Mouse (Mus musculus) thymus, postnatal 0 days (tissue): ENCODE results near the gene Neurl1b. TPM values are rescaled to one million over a fixed set of nuclear protein-coding genes. Genes with fewer than 3 reads are reported as not detected.

Experiments
- DNase-seq: peaks from one replicate; pipeline ENCODE4 v3.0.0-alpha.2; 2015; ENCODE audit warnings: low spot score
- polyA plus RNA-seq: library from polyadenylated mRNA; unstranded; fragments of >200 nt; fragmentation: Nextera tagmentation; extraction: Ambion mirVana; gene quantifications from 2 replicates; pipeline ENCODE4 v1.2.1, GENCODE M21; 2015

Neurl1b gene
- polyA plus RNA-seq, 1 experiment from 2014 or later = 1.3 TPM

DNA sequence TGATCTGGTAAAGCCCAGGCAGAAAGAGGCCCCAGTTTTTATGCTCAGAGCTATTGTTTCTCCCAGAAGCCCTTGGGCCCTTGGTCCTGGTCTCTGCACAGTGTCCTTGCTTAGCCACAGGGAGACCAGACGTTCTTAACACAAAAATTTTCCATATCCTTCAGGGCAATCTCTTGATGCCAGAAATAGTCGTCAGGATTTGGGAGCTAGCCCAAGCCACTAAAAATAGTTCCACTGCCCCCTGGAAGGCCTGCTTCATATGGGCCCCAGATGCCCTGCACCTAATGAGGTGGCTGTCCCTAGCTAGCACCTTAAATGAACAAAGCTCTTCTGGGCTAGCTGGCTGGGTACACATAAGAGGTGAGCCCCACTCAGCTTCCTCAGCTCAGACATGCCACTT, 76.3 kb downstream of the Neurl1b start:
- no peak for DNase-seq

DNA sequence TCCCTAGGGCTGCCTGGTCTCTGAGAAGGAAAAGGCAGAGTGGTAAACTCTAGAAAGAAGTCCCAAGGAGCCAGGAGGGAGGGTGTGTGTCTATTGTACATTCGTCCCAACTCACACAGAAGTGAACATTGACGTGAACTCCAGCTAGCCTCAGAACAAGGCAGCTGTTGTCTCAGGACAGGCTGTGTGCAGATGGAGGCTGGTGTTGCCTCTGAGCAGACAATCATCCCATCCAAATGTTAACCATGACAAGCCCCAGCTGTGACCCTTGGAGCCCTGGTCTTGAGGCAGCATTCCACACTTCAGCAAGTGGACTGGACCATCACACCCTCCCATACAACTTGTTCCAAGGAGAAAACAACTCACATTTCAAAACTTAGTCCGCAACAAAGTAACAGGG, 77.6 kb downstream of the Neurl1b start:
- no peak for DNase-seq

DNA sequence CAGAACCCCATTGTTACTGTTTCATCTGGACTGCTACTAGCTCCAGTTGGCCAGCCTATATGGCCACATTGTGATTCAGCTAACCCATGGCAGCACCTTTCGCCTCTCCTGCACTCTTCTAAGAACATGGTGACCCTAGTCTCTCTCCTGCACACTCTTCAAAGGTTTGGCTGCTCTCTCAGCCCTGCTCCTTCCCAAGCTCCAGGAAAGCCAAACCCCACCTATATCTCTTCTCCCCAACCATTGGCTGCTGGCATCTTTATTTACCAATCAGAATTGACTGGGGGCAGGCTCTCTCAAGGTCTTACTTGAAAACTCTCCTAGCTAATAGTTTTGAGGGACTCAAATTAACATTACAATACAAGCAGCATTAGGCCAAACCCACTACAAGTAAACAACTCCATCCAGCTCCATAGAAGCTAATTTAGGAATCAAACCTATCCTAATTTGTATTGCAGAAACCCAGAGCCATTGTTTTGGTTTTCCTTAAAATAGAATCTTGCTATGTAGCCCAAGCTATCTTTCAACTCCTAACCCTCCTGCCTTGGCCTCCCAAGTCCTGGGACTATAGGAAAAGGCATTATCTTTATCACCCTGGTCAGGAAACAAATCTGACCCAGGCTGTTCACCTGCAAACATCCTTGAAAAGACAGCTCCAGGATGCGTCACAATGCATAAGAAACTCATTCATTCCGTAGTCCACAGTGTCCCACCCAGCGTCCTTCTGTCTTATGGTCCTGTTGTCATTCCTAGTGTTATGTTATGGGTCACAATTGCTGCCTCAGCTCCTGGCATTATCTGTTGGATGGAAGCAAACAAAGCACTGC, 80.2 kb downstream of the Neurl1b start:
- DNase-seq = no peak

Other genes with a start within 250 kb of the Neurl1b start
- gene Pdia2, start 215.7 kb upstream of the Neurl1b start, polyA plus RNA-seq = not detected in 2 replicates
- gene Rgs11, start 211.9 kb upstream of the Neurl1b start, polyA plus RNA-seq = 0.14 and 0.27 TPM in 2 replicates
- gene Arhgdig, start 207.0 kb upstream of the Neurl1b start, polyA plus RNA-seq = 0.92 and 1.4 TPM in 2 replicates
- gene Fam234a, start 170.6 kb upstream of the Neurl1b start, polyA plus RNA-seq = 9.0 and 9.3 TPM in 2 replicates
- 84.9 and 86.3 TPM in 2 replicates for gene Luc7l, start 161.9 kb upstream of the Neurl1b start, polyA plus RNA-seq
- 64.6 and 70.2 TPM in 2 replicates for gene Ergic1, start 146.7 kb downstream of the Neurl1b start, polyA plus RNA-seq
- 22.4 and 26.4 TPM in 2 replicates for gene Dusp1, start 147.3 kb downstream of the Neurl1b start, polyA plus RNA-seq
- gene Atp6v0e, start 248.4 kb downstream of the Neurl1b start, polyA plus RNA-seq = 352 and 361 TPM in 2 replicates